Mouse (Mus musculus) heart, adult 2 months (tissue): ENCODE results near the gene Map3k12.

ENCODE experiments used
- CTCF ChIP-seq: fragments of 200-600 bp; IDR thresholded peaks from 2 replicates; pipeline ENCODE4 v1.8.1; 2022; ENCODE audit warnings: antibody characterized with exemption, mild to moderate bottlenecking, moderate library complexity
- EP300 ChIP-seq: fragments of 200-500 bp; IDR thresholded peaks from 2 replicates; pipeline ENCODE4 v1.6.1; 2011; ENCODE audit warnings: low read depth, low read length, control low read depth; ENCODE audit not compliant: insufficient read depth
- POLR2A ChIP-seq: fragments of 200-500 bp; IDR thresholded peaks from 2 replicates; pipeline ENCODE4 v1.6.1; 2011; ENCODE audit warnings: mild to moderate bottlenecking, low read depth, low read length, control low read depth; ENCODE audit not compliant: insufficient read depth

GRCm38 (mm10) chr15:102460409-102460808 lies 56.5 kb downstream of the Map3k12 start:
- no peak for TF ChIP-seq CTCF
- no peak for TF ChIP-seq POLR2A
- no peak for TF ChIP-seq EP300
